Mouse (Mus musculus) layer of hippocampus, adult 2 months (tissue): ENCODE data around the gene Lag3. TPM values are rescaled to one million over a fixed set of nuclear protein-coding genes. Genes with fewer than 3 reads are reported as not detected.

Source experiments
- DNase-seq, 2 experiments: peaks; one replicate each; pipeline ENCODE4 v3.0.0; 2022; ENCODE audit warnings: low spot score in 2 of 2
- H3K27ac ChIP-seq: fragments of 200-600 bp; 2 replicates; pipeline ENCODE4 v1.8.1; 2022
- H3K4me3 ChIP-seq: fragments of 200-600 bp; 2 replicates; pipeline ENCODE4 v1.8.1; 2022; ENCODE audit warnings: mild to moderate bottlenecking
- CTCF ChIP-seq: fragments of 200-600 bp; conservative IDR thresholded peaks from 2 replicates; pipeline ENCODE4 v1.8.1; 2022; ENCODE audit warnings: antibody characterized with exemption, mild to moderate bottlenecking, moderate library complexity
- total RNA-seq, 2 experiments: library from RNA; stranded (reverse); gene quantifications; 2 replicates each; pipeline ENCODE4 v1.2.3; 2021

Gene Lag3
- total RNA-seq, 2 experiments from 2014 or later = 1.3 to 1.7 TPM

DNA sequence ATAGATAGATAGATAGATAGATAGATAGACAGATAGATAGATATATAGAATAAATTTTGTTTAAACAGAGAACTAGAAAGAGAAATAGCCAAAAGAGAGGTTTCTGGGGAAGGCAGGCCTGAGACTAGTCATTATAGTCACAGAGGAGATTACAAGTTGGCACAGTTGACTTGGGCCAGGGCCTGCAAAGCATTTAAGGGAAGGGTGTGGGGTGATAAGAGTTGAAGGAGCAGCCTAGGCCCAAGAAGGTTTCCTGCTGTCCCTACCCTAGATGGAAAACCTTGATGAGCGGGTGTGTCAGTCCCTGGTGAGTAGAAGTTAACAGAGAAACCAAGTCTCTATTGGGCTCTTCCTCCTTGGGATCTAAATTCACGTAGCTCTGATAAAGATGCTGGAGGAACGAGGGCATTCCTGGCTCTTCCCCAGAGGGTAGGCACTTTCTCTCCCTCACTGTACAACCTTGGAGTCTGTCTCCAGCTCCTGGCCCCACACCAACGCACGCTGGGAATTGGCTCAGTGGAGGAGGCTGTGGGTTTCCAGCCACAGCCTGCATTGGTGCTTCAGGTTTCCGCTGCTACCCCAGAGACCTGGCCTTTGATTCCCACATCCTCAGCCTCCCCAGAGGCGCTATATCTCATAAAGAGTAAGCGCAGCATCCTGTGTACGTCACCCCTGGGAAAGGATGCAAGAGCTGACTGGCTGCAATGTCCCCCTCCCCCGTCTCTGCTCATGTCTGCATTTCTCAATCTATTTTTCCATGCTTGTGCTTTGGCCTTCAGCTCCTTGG is 26.6 kb downstream of the Lag3 start:
- no peak for DNase-seq
- no peak overlapping the region for H3K27ac ChIP-seq
- H3K4me3 ChIP-seq = no peak overlapping the region
- TF ChIP-seq CTCF = no peak

DNA sequence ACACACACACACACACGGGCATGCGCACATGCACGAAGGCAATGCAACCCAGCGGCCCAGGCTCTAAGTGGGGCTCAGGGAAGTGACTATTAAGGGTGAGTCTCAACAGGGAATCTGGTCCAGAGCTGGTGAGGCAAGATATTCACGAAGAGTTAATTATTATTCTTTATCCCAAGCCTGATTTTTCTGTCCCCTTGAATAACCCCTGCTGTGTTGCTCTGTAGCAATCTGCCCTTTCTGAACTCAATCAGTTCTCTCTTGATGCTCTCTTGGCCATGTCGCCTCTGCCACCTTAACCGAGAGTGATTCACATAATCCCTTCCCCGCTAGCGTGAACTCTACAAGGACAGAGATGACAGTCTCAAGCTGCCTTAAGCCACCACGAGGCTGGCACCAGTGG is 28.2 kb downstream of the Lag3 start:
- Histone ChIP-seq H3K27ac (no peak overlapping the region), H3K4me3 (no peak overlapping the region)
- no peak for DNase-seq
- no peak for TF ChIP-seq CTCF

DNA sequence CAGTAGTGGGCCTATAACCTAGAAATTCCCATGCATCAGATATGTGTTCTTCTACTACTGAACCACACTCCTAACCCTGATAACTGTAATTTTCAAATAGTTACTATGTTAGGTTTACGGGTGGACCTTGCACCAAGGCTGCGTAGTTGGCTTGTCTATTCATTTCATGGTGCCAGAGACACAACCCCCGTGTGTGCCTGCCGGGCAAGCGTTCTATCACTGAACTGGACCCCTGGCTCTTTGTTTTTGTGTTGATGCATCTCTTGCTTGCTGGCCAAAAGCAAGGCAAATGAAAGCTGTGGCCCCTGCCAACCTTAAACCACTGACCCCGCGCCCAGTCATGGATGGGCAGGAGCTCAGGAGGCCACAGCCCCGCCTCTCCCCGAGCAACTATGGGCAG is 29.7 kb downstream of the Lag3 start:
- TF ChIP-seq CTCF = no peak
- no peak overlapping the region for H3K27ac ChIP-seq
- H3K4me3 ChIP-seq = no peak overlapping the region
- no peak for DNase-seq

DNA sequence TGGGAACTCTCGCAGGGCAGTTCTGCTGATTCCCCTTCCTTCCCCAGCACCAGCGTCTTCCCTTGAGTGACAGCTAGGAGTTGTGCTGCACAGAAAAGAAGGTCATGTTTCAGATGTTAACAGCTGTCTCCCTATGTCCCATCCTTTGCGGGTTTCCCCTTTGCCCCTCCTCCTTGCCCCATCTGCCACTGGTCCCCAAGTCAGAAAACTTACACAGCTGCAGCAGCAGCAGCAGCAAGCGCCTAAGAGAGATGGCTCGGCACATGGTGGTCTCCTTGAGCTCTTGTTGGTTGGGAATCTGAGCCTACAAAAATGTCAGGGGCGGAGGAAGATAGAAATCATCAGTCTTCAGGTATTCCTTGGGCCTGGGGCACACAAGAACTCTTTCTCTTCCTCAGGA is 32.1 kb downstream of the Lag3 start:
- no peak for DNase-seq
- TF ChIP-seq CTCF = no peak
- H3K4me3 ChIP-seq = no peak overlapping the region
- no peak overlapping the region for H3K27ac ChIP-seq

DNA sequence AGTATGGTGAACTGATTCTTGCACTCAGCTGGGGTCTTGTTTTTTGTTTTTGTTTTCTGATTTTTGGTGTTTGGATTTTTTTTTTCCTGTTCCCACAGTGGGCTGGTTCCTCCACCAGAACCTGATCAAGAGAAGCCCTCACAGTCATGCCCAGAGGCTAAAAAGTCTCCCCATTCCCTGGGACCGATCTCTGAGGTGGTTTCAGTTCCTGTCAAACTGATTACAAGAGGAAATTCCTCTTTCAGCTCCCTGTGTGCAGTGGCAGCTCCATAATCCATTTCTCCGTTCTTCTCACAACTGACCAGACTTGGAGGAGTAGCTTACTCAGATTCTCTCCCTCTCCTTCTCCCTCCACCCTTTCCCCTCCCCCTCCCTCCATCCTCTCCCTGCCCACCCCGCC is 37.2 kb downstream of the Lag3 start:
- no peak for DNase-seq
- no peak for TF ChIP-seq CTCF
- H3K4me3 ChIP-seq = no peak overlapping the region
- H3K27ac ChIP-seq = no peak overlapping the region

DNA sequence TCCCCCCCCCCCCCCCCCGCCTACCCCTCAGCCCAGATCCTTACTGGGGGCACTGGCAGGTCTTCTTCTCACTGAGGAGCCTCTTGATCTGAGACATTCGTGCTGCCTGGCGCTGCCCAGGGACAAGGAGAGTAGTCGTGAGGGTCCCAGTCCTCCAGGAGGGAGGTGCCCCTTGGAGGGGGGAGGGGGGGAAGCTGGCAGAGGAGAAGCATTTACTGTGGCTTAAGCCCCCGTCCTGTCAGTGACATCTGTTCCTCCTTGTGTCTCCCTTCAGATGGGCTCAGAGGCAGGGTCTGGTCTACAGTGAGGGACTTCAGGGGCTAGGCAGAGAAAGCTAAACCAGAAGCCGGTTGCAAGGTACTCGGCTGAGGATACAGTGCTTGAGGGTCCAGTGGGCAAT is 44.9 kb downstream of the Lag3 start:
- no peak for TF ChIP-seq CTCF
- no peak overlapping the region for H3K27ac ChIP-seq
- DNase-seq = no peak
- H3K4me3 ChIP-seq = no peak overlapping the region

DNA sequence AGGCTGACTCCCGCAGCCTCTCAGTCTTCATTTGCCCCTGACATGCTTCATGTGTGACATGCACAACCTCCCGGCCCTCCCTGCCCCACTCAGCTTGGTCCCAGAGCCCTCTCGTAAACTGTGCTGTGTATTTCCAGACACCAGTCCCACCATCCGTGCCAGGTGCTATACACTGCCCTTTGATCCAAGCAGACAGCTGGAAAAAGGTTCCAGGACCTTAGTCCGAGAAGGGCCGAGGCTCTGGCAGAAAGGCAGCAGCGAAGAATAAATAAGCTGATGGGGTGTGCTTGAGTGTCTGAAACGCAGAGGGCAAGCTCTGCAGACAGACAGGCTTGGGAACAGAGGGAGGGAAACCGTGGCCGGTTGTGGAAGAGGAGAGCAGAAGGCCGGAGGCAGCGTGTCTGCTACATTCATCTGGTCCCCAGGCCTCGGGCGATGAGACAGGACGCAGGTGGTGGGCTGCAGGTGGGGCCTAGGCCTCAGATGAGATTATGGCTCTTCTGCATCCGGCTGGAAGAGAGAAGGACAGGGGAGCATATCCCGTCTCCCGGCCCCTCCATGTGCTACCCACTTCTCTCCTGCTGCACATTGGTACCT is 45.6 kb downstream of the Lag3 start:
- Histone ChIP-seq H3K27ac (no peak overlapping the region), H3K4me3 (no peak overlapping the region)
- no peak for TF ChIP-seq CTCF
- no peak for DNase-seq

DNA sequence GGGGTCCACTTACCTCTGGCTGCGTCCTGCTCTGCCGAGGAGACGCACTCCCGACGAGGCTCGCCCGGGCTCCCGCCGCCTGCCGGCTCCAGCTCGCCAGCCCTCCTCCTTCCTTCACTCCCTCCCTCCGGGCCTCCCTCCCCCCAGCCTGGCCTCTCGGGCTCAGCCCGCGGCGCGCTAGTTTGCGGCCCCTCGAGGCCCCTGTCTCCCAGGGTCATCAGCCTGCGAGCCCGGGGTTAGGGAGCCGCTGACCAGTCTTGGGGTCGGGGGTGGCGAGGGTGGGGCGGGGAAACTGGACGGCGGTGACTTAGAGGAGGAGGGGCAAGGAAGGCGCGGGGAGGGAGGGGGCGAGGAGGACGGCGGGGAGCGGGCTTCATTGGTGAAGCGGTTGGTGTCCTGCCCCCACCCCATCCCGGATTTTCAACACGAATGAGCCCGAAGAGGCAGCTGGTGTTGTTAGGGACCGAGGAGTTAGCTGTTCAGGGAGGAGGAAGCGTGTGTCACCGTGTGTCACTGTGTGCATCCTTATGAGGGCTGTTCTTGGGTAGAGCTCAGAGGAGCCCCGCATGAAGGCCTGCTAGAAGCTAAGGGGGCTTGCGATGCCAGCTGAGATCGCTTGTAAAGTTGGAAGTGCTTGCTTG is 47.7 kb downstream of the Lag3 start, which contains the start of gene Gpr162:
TSS of gene Gpr162 (minus strand) at position 326 of the 641 bp plus-strand sequence.
- DNase-seq = peak; percentile 72 to 77
- TF ChIP-seq CTCF = peak; percentile 57
- Histone ChIP-seq H3K4me3 (peak within 1 kb of the TSS; percentile 82), H3K27ac (peak within 1 kb of the TSS; percentile 99)

DNA sequence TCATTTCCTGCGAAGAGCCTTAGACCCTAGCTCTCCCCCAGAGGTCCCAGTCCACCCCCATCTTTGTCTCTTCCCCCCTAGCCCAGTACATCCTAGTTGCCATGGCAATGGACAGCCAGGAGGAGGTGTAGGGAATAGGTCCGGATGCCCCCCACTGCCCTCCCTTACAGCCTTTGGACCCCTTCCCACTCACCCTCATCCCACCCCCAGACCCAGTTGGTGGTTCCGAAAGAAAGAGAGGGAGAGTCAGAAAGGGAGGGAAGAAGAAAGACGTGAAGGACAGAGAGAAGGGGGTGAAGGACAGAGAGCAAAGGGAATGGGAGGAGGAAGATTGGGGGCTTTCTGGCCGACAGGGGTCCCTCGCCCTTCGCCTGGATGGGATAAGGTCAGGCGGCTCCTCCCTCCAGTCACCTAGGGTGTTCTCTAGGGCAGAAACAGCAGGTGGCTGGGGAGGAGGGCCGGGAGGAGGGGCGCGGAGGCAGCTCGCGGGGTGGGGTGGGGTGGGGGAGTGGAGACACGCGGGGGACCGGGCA is 48.3 kb downstream of the Lag3 start:
- TF ChIP-seq CTCF = no peak
- H3K4me3 ChIP-seq = peak overlapping the region; percentile 82
- no peak for DNase-seq
- H3K27ac ChIP-seq = peak overlapping the region; percentile 99

DNA sequence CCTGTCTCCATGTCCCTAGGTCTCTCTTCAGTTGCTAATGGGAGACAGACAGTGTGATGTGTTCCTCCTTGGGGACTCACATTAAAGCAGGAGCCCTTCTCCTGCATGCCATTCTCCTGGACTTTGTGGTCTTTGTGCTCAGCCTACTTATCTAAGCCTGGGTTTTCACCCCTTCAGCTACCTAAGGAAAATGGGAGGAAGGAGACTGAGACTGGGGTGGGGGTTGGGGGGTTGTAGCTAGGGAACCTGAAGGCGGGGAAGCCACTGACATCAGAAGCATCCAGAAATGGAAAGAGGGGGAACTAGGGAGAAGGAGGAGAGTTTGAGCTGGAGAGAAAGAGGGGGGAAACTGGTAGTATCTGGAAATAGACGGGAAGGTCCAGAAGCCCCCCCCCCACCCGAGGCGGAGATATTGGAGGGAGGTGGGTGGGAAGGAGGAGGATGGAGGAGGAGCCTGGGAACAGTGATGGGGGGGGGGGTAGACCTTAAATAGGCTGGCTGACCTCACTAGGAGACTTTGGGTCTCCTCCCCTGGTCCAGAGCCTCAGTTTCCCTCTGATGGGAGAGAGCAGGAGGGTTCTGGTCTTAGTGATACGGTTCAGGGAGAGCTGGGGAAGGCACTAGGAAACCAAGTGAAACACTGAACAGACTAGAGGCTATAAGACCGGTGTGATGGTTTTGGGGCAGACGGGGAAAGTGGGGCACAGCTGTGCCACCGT is 48.9 kb downstream of the Lag3 start:
- TF ChIP-seq CTCF = no peak
- Histone ChIP-seq H3K27ac (peak overlapping the region; percentile 99), H3K4me3 (peak overlapping the region; percentile 82)
- no peak for DNase-seq

DNA sequence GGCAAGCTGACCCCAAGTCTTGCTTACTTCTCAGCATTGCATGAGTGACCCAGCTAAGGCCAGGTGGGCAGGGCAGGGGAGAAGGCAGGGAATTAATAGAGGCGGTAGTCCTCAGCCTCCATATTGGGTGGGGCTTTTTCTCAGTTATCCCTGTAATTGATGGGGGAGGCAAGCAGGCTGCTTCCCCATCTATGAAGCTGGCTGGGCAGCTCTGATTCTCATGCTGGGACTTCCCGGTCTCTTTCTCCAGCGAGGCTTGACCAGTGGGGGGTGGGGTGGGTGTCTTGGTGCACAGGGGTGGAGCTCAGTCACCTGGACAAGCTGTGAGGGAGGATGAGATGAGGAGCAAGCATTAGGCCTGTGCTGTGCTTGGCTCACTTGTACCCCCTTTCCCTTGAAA is 49.7 kb downstream of the Lag3 start:
- no peak for DNase-seq
- TF ChIP-seq CTCF = no peak
- Histone ChIP-seq H3K4me3 (peak overlapping the region; percentile 82), H3K27ac (peak overlapping the region; percentile 99)

DNA sequence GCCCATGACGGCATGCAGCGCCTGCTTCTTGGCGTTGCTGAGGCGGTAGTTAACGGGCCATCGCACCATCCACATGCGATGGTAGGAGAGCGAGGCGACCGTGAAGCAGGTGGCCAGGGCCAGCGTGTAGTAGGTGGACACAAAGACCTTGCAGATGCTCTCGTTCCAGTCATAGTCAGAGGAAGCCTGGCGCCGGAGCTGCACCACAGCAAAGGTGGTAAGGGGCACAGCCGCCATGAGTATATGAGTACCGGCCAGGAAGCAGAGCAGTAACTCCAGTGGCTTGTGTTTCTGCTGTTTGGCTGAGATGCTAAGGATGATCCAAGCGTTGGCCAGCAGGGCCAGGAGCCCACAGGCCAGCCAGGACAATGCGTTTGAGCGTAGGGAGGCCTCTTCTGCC is 50.2 kb downstream of the Lag3 start:
- peak overlapping the region; percentile 82 for H3K4me3 ChIP-seq
- no peak for TF ChIP-seq CTCF
- no peak for DNase-seq
- peak overlapping the region; percentile 99 for H3K27ac ChIP-seq

DNA sequence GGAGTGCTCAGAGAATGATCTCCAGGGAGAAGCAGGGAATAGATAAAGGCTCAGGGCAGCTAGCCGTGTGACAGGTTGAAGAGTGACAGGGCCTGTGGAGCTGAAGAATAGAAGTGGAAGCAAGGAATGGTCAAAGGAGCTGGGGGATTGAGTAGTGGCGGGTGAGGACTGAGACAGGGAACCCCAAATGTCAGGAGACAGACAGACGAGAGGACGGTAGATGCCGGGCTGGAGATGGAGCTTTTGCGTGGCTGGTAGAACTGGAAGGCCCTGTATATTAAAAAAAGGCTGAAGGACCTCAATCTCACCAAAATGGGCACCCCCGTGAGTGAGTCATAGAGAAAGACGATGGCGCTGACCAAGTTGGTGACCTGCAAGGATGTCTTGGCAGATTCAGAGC is 51.0 kb downstream of the Lag3 start:
- no peak for TF ChIP-seq CTCF
- Histone ChIP-seq H3K27ac (peak overlapping the region; percentile 99), H3K4me3 (no peak overlapping the region)
- DNase-seq = no peak
